Comparison of ENCODE assay signal across 19 mouse cellular contexts in genomic region chr6:55501061-55501460, GRCm38 (mm10). TPM values are rescaled to one million over a fixed set of nuclear protein-coding genes. Genes with fewer than 3 reads are reported as not detected.
"Had no signal": no experiment of that assay in that cellular context is flagged by ENCODE, and none has a peak within 500 bp of the region (broad histone marks: within the 10 kb centered on the region; RNA-seq: fewer than 3 reads in every experiment).

No protein-coding gene starts in this region.

- DNase-seq: kidney, adult 9 months; kidney, postnatal 14 days; kidney, postnatal 4 days; left cerebral cortex, postnatal 4 days; liver, postnatal 0 days; midbrain, embryonic 14.5 days; right cerebral cortex, adult 18-20 months; right cerebral cortex, postnatal 14 days; right cerebral cortex, postnatal 4 days; thymus, adult 18-20 months; thymus, postnatal 36 days had no signal

- ATAC-seq: liver, postnatal 0 days had no signal

- H3K4me3 ChIP-seq: limb, embryonic 12.5 days; limb, embryonic 15.5 days; megakaryocyte, embryonic 14.5 days; neural tube, embryonic 12.5 days; neural tube, embryonic 15.5 days had no signal

- H3K27ac ChIP-seq: limb, embryonic 12.5 days; limb, embryonic 15.5 days; liver, embryonic 14.5 days; neural tube, embryonic 12.5 days; neural tube, embryonic 15.5 days had no signal

- H3K4me2 ChIP-seq: limb, embryonic 12.5 days; limb, embryonic 15.5 days; liver, embryonic 11.5 days; midbrain, embryonic 11.5 days; neural tube, embryonic 12.5 days; neural tube, embryonic 15.5 days had no signal

- H3K9ac ChIP-seq: limb, embryonic 12.5 days; limb, embryonic 15.5 days; liver, embryonic 14.5 days; liver, postnatal 0 days; neural tube, embryonic 12.5 days; neural tube, embryonic 15.5 days had no signal

- H3K27me3 ChIP-seq: limb, embryonic 12.5 days; limb, embryonic 15.5 days; neural tube, embryonic 12.5 days; neural tube, embryonic 15.5 days had no signal

- H3K4me1 ChIP-seq: limb, embryonic 12.5 days; limb, embryonic 15.5 days; megakaryocyte, embryonic 14.5 days; neural tube, embryonic 12.5 days; neural tube, embryonic 15.5 days had no signal

- H3K36me3 ChIP-seq: limb, embryonic 12.5 days; limb, embryonic 15.5 days had no signal

- H3K9me3 ChIP-seq: limb, embryonic 12.5 days; limb, embryonic 15.5 days; neural tube, embryonic 12.5 days; neural tube, embryonic 15.5 days had no signal

RNA-seq across cellular contexts. Expression of gene Adcyap1r1, which starts 49.3 kb away (rescaled TPM):
- polyA plus RNA-seq: liver, postnatal 0 days had no signal
